Mouse (Mus musculus): ENCODE measurements around the gene Wdr37.

DNA sequence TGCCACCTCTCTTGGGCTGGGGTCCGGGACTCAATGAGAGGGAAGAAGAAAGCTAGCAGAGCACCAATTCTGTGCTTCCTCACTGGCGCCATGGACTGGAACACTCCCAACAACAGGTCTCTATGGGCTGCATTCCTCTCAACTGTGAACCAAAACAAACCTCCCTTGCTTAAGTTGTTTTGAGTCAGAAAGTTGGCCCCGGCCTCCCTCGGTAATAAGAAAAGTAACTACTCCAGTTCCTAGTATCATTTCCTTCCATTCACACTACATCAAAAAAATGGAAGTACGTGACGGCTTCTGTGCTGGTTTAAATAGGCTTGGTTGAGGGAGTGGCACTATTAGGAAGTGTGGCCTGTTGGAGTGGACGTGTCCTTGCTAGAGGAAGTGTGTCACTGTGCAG is 5.1 kb downstream of the Wdr37 start:
- no peak for TF ChIP-seq MYOG (IDR thresholded peaks at IDR 0.05; ENCODE audit: control insufficient read depth, extremely low read depth, insufficient read length)
- no peak for TF ChIP-seq CTCF (IDR thresholded peaks at IDR 0.05; ENCODE audit: control insufficient read depth, insufficient read depth, insufficient read length)
- no peak for TF ChIP-seq MAX (IDR thresholded peaks at IDR 0.05)
- TF ChIP-seq USF1 (IDR thresholded peaks at IDR 0.05; ENCODE audit: low read depth): no peak

All from C2C12 (cell line).